Mouse (Mus musculus) liver, embryonic 13.5 days (tissue): ENCODE measurements around the gene Prkra. TPM values are rescaled to one million over a fixed set of nuclear protein-coding genes. Genes with fewer than 3 reads are reported as not detected.
A peak's percentile ranks its signal among the peaks of the same experiment; 100 is the strongest.

Experiments used
- ATAC-seq: fragments of 200-750 bp; cut with Nextera tagmentation; 2 replicates; pipeline ENCODE4 v1.8.0; 2017; ENCODE audit warnings: low read depth, mild to moderate bottlenecking, moderate number of reproducible peaks, moderate library complexity
- DNase-seq: peaks from one replicate; pipeline ENCODE4 v3.0.0; 2022
- H3K27ac ChIP-seq: fragments of 300-500 bp; sonication (generic); 2 replicates; pipeline ENCODE4 v1.5.1; 2015; ENCODE audit warnings: moderate library complexity, mild to moderate bottlenecking, inconsistent platforms
- H3K27me3 ChIP-seq: fragments of 300-500 bp; sonication (generic); 2 replicates; pipeline ENCODE4 v1.6.1; 2015; ENCODE audit warnings: mild to moderate bottlenecking, inconsistent platforms
- H3K36me3 ChIP-seq: fragments of 300-500 bp; sonication (generic); 2 replicates; pipeline ENCODE4 v1.6.1; 2015; ENCODE audit warnings: mild to moderate bottlenecking, inconsistent platforms
- H3K4me1 ChIP-seq: fragments of 300-500 bp; sonication (generic); replicated peaks from 2 replicates; pipeline ENCODE4 v1.6.1; 2015; ENCODE audit warnings: inconsistent platforms
- H3K4me2 ChIP-seq: fragments of 300-500 bp; sonication (generic); 2 replicates; pipeline ENCODE4 v1.6.1; 2015; ENCODE audit warnings: inconsistent platforms, mild to moderate bottlenecking, moderate library complexity
- H3K4me3 ChIP-seq: fragments of 300-500 bp; sonication (generic); replicated peaks from 2 replicates; pipeline ENCODE4 v1.5.1; 2015; ENCODE audit warnings: mild to moderate bottlenecking, inconsistent platforms
- H3K9ac ChIP-seq: fragments of 300-500 bp; sonication (generic); 2 replicates; pipeline ENCODE4 v1.6.1; 2015; ENCODE audit warnings: mild to moderate bottlenecking, inconsistent platforms
- H3K9me3 ChIP-seq: fragments of 300-500 bp; sonication (generic); replicated peaks from 2 replicates; pipeline ENCODE4 v1.6.1; 2016; ENCODE audit warnings: inconsistent platforms
- WGBS: fragments of 180-500 bp; shearing (Covaris S2); methylation state at CpG from one replicate; pipeline ENCODE4 v1.1.7; 2015; ENCODE audit not compliant: insufficient replicate concordance; 5-methylcytosine and 5-hydroxymethylcytosine counted together
- polyA plus RNA-seq: library from polyadenylated mRNA; unstranded; fragments of >200 nt; fragmentation: Nextera tagmentation; extraction: Ambion mirVana; gene quantifications from 2 replicates; pipeline ENCODE4 v1.2.1, GENCODE M21; 2015

Gene Prkra
- polyA plus RNA-seq: 9.6 and 11.5 TPM in 2 replicates

GRCm38 (mm10) chr2:76647883-76648570, at the start of gene Prkra, which contains the start of gene Pjvk:
Gene Prkra, minus strand, starts transcription at chr2:76648015.
Gene Pjvk, plus strand, starts transcription at chr2:76648476.
- Histone ChIP-seq H3K4me1 (peaks cover 37% of the 10 kb centered on the region), H3K9me3 (no peaks in the 10 kb centered on the region), H3K36me3 (no peaks in the 10 kb centered on the region), H3K4me3 (peak within 1 kb of the TSS; percentile 75), H3K4me2 (peak within 1 kb of the TSS; percentile 99), H3K27me3 (no peaks in the 10 kb centered on the region), H3K9ac (peak within 1 kb of the TSS; percentile 78), H3K27ac (peak within 1 kb of the TSS; percentile 54; the same call in 1 of the 2 replicates)
- peak; percentile 95 for ATAC-seq
- peak; percentile 94 for DNase-seq
- WGBS: 2% methylated on average over 40 of the region's 42 CpGs

DNA sequence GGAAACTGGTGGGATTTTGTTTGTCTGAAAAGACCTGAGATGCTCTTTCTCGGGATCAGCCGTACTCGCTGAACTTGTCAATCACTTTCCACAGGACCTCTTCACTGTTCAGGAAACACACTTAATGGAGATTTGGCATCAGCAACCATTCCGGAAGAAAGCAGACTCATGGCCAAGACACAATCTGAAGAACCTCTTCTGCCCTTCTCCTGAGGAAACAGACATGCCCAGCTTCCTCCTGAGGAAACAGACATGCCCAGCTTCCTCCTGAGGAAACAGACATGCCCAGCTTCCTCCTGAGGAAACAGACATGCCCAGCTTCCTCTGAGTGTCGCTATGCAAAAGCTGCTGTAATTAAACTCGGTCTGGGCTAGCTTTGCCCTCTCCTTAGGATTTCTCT, 47.5 kb upstream of the Prkra start:
- H3K4me1 ChIP-seq: no peaks in the 10 kb centered on the region
- 56% methylated on average over 6 of the region's 6 CpGs for WGBS
- H3K36me3 ChIP-seq: peaks cover 48% of the 10 kb centered on the region
- no peaks in the 10 kb centered on the region for H3K9me3 ChIP-seq
- DNase-seq (no peak), ATAC-seq (no peak)
- no peak overlapping the region for H3K9ac ChIP-seq
- no peak overlapping the region for H3K4me3 ChIP-seq
- no peak overlapping the region for H3K27ac ChIP-seq
- H3K27me3 ChIP-seq: no peaks in the 10 kb centered on the region
- no peak overlapping the region for H3K4me2 ChIP-seq

GRCm38 (mm10) chr2:76693765-76694164, 46.0 kb upstream of the Prkra start:
- Histone ChIP-seq H3K4me3 (no peak overlapping the region), H3K4me2 (no peak overlapping the region), H3K27ac (no peak overlapping the region), H3K9me3 (no peaks in the 10 kb centered on the region), H3K36me3 (peaks cover 53% of the 10 kb centered on the region), H3K4me1 (no peaks in the 10 kb centered on the region), H3K9ac (no peak overlapping the region), H3K27me3 (no peaks in the 10 kb centered on the region)
- 71% methylated on average over 5 of the region's 5 CpGs for WGBS
- no peak for DNase-seq
- ATAC-seq: no peak

DNA sequence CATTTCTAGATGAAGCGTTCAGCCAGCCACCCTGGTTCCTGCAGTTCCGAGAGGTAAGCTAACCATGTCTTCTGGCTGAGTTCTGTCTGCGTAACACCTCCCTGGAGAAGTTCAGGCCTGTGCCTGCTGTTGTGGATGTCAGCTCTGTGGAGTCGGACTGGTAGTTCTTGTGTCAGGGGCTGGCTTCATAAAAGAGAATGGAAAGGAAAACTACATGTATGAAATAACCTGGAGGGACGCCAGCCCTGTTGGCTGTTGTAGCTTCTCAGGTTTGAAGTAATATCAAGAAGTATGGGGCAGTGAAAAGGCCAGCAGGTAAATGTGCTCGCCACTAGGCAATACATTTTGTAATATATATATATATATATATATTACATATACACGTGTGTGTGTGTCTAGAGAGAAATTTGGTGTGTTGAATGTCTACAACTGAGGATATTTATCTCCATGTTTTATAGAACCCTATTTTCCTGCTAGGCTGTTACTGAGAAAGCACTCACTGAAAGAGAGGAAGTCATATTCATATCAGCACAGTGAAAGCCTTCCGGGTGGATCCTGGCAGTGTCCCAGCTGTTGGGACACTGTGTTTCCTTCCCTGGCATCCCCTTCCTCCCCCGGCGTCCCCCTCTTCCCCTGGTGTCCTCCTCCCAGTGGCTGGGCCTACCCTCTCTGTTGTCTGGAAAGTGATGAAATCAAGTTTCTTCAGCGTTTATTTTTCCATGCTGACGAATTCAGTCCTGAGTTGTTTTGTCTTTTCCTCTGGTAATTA, 42.8 kb upstream of the Prkra start:
- no peak overlapping the region for H3K4me2 ChIP-seq
- H3K4me1 ChIP-seq: peaks cover 11% of the 10 kb centered on the region
- H3K9me3 ChIP-seq: no peaks in the 10 kb centered on the region
- ATAC-seq (no peak; the same call in 1 of the 2 replicates), DNase-seq (no peak)
- H3K27ac ChIP-seq: peak overlapping the region; percentile 39; the same call in 1 of the 2 replicates
- H3K27me3 ChIP-seq: no peaks in the 10 kb centered on the region
- H3K36me3 ChIP-seq: peaks cover 75% of the 10 kb centered on the region
- WGBS: 61% methylated on average over 12 of the region's 12 CpGs
- no peak overlapping the region for H3K9ac ChIP-seq
- H3K4me3 ChIP-seq: no peak overlapping the region

DNA sequence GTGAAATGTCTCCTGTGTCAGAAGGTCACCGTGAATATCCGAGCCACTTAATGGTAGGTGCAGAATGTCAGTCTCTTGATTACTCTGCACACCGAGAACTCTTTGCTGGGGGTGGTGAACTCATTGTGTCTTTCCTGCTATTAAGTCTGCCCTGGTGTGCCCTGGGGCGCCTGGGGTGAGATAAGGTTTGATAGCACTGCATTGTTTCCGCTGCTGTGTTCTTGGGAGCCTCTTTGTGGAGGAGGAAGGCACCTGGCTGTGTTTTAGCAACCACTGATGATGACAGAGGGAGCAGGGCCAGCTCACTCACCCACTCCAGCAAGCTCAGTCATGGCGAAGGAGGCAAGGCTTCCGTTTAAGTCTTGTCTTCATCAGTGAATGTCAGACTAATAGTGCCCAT, 40.3 kb upstream of the Prkra start:
- Histone ChIP-seq H3K9me3 (no peaks in the 10 kb centered on the region), H3K4me2 (no peak overlapping the region), H3K4me3 (no peak overlapping the region), H3K27me3 (no peaks in the 10 kb centered on the region), H3K9ac (no peak overlapping the region), H3K27ac (no peak overlapping the region), H3K36me3 (peaks cover 75% of the 10 kb centered on the region), H3K4me1 (peaks cover 11% of the 10 kb centered on the region)
- no peak for DNase-seq
- 47% methylated on average over 7 of the region's 7 CpGs for WGBS
- peak; percentile 50 for ATAC-seq

DNA sequence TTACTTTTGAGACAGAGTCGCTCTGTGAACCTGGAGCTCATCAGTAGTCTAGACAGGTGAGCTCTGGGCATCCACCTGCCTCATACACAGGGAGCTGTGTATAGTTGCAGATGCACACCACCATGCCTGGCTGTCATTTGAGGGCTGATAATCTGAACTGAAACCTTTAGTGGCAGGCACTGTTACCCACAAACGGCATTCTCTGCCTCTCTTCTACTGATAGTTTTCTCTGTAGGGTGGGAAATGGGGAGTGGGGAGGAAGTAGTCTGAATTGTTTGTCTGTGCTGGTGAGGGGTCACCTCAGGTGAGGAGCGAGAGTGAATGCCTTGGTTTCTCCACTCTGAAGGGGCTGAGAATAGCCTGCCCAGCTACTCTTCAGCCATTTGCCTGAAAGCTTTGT, 39.8 kb upstream of the Prkra start:
- Histone ChIP-seq H3K4me2 (no peak overlapping the region), H3K27ac (no peak overlapping the region), H3K27me3 (no peaks in the 10 kb centered on the region), H3K4me1 (peaks cover 11% of the 10 kb centered on the region), H3K4me3 (no peak overlapping the region), H3K36me3 (peaks cover 75% of the 10 kb centered on the region), H3K9ac (no peak overlapping the region), H3K9me3 (no peaks in the 10 kb centered on the region)
- ATAC-seq (no peak), DNase-seq (no peak)
- 58% methylated on average over 3 of the region's 3 CpGs for WGBS

DNA sequence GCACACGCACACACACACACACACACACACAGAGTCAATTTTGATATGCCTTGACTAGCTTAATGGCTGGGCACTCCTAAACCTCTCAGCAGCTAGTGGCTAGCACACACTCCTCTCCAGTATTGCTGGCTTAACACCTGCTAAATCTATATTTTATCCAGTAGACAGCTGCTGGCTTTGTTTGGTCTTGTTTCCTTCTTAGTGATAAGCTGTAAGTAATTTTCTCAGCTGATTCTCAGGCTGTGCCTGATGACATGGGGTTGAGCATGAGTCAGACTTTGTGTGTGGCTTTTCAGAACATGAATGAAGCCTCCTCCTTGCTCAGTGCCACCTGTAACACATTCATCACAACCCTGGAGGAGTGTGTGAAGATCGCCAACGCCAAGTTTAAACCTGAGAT, 39.2 kb upstream of the Prkra start:
- Histone ChIP-seq H3K9ac (no peak overlapping the region), H3K4me2 (no peak overlapping the region), H3K4me3 (no peak overlapping the region), H3K9me3 (no peaks in the 10 kb centered on the region), H3K27ac (no peak overlapping the region), H3K4me1 (peaks cover 11% of the 10 kb centered on the region), H3K27me3 (no peaks in the 10 kb centered on the region), H3K36me3 (peaks cover 76% of the 10 kb centered on the region)
- ATAC-seq (no peak), DNase-seq (no peak)
- 85% methylated on average over 3 of the region's 3 CpGs for WGBS

DNA sequence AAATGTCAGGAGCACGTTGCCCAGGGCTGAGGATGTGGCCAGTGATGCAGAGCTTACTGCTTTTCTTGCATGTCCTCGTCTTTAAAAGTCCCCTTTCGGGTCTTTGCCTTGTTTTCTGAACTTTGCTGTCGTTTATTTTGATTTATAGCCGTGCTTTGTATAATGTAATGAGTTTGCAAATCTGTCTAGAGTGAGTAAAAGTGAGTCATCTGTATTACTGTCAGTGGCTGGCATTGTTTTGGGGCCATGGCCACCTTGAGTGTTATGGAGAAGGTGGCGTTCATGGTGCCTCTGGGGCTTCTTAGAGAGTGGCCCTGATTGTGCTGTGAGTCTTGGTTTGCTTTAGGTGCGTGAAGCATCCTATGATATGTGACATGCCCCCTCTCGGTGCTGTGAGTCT, 34.5 kb upstream of the Prkra start:
- DNase-seq (no peak), ATAC-seq (no peak)
- Histone ChIP-seq H3K27me3 (no peaks in the 10 kb centered on the region), H3K9me3 (no peaks in the 10 kb centered on the region), H3K9ac (no peak overlapping the region), H3K4me2 (no peak overlapping the region), H3K4me1 (peaks cover 2% of the 10 kb centered on the region), H3K27ac (no peak overlapping the region), H3K4me3 (no peak overlapping the region), H3K36me3 (peaks cover 73% of the 10 kb centered on the region)
- WGBS: 83% methylated on average over 8 of the region's 8 CpGs

- peak overlapping the region; percentile 84 for H3K9ac ChIP-seq
- no peak overlapping the region for H3K27ac ChIP-seq
- ATAC-seq (no peak), DNase-seq (no peak)
- peak overlapping the region; percentile 85 for H3K4me3 ChIP-seq
- no peaks in the 10 kb centered on the region for H3K9me3 ChIP-seq
- 67% methylated on average over 13 of the region's 13 CpGs for WGBS
- no peaks in the 10 kb centered on the region for H3K27me3 ChIP-seq
- peaks cover 44% of the 10 kb centered on the region for H3K4me1 ChIP-seq
- H3K4me2 ChIP-seq: peak overlapping the region; percentile 80
- H3K36me3 ChIP-seq: peaks cover 19% of the 10 kb centered on the region
Observed at GRCm38 (mm10) chr2:76676401-76677226, 28.8 kb upstream of the Prkra start.

GRCm38 (mm10) chr2:76675949-76676348, 28.1 kb upstream of the Prkra start:
- peak overlapping the region; percentile 84 for H3K9ac ChIP-seq
- WGBS: 16% methylated on average over 4 of the region's 4 CpGs
- no peaks in the 10 kb centered on the region for H3K9me3 ChIP-seq
- peak overlapping the region; percentile 85 for H3K4me3 ChIP-seq
- ATAC-seq: no peak
- H3K4me1 ChIP-seq: peaks cover 45% of the 10 kb centered on the region
- no peaks in the 10 kb centered on the region for H3K27me3 ChIP-seq
- H3K27ac ChIP-seq: no peak overlapping the region
- H3K36me3 ChIP-seq: peaks cover 16% of the 10 kb centered on the region
- H3K4me2 ChIP-seq: peak overlapping the region; percentile 80
- no peak for DNase-seq

DNA sequence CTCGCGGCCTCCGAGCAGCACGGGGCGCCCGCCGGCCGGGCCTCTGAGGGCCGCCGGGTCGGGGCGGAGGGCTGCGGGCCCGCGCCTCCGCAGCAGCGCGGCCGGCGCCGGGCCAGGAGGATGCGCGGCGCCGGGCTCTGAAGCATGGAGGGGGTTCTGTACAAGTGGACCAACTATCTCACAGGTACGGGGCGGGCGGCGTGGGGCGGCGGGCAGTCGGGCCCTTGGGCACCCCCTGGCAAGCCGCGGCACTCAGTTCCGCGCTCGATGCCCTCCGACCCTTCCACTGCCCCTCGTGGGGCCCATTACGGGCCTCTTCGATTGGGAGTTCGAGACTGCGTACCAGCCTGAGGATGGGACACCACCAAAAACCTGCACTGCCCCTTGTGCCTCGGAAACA, 27.6 kb upstream of the Prkra start:
- Histone ChIP-seq H3K27ac (peak overlapping the region; percentile 65), H3K36me3 (peaks cover 12% of the 10 kb centered on the region), H3K9me3 (no peaks in the 10 kb centered on the region), H3K27me3 (no peaks in the 10 kb centered on the region), H3K4me1 (peaks cover 45% of the 10 kb centered on the region), H3K4me2 (peak overlapping the region; percentile 80), H3K9ac (peak overlapping the region; percentile 84), H3K4me3 (peak overlapping the region; percentile 85)
- DNase-seq: no peak
- under 1% methylated on average over 40 of the region's 44 CpGs for WGBS
- peak; percentile 35 for ATAC-seq
